8 mouse cellular contexts compared by ENCODE assay signal in the genomic region with DNA sequence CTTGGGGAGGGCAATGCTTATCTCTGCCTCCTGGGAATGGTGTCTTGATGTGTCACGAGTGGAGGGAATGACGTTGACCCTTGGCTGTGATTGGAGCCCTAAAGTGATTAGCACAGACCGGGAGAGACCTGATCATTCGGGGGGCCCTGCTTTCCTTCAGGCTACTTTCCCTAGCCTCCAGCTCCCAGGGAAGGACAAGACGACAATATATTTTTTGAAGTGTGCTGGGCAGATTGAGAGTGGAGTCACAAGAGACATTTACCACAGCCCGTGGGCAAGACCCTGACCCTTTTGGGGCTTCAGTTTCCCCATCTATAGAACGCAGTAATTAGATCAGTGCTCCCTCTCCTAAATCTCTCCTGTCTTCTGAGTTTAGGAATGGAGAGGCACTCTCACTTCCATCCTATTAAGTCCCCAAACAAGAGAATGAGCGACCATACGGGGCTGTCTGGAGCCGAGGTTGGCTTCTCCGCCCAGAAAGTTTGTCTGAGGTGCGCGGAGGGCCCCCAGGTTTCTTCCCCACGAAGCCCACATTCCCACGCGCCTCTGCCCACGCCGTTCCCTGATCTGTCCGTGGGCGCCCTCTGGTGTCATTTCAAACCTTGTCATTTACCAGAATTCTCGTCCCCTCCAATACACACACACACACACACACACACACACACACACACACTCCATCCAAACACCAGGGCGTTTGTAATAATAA. TPM values are rescaled to one million over a fixed set of nuclear protein-coding genes. Genes with fewer than 3 reads are reported as not detected.
DNase-seq lines count a peak whose midpoint lies in the region; ATAC-seq lines count a peak whose summit lies in the region.

No protein-coding gene starts in this region.

- peak overlapping the region; percentile 55 for H3K4me3 ChIP-seq in embryonic facial prominence, embryonic 14.5 days (ENCODE audit: low read depth, low read length)
- peak overlapping the region; percentile 56 for H3K4me3 ChIP-seq in hindbrain, embryonic 12.5 days

- H3K9me3 ChIP-seq in embryonic facial prominence, embryonic 14.5 days (ENCODE audit: control insufficient read depth, low read length), result 0 out of 2 replicates have a peak, but pooled peaks cover 3% of the 10 kb centered on the region
- no peaks in the 10 kb centered on the region for H3K9me3 ChIP-seq in hindbrain, embryonic 12.5 days (replicated peaks)

- ATAC-seq in embryonic facial prominence, embryonic 14.5 days (ENCODE audit: low read depth), result no peak
- ATAC-seq in hindbrain, embryonic 12.5 days (ENCODE audit: low FRiP score), result 0 out of 2 replicates have a peak, but pooled peaks have one; percentile 8

- 6% methylated on average over 22 of the region's 22 CpGs for WGBS in embryonic facial prominence, embryonic 14.5 days
- WGBS in hindbrain, embryonic 12.5 days, result 11% methylated on average over 22 of the region's 22 CpGs

- H3K27me3 ChIP-seq in embryonic facial prominence, embryonic 14.5 days (replicated peaks; ENCODE audit: control insufficient read depth, insufficient read depth, low read length), result peaks cover 67% of the 10 kb centered on the region
- H3K27me3 ChIP-seq in hindbrain, embryonic 12.5 days, result peaks cover 97% of the 10 kb centered on the region
- no peaks in the 10 kb centered on the region; the same call in 1 of the 2 replicates for H3K27me3 ChIP-seq in splenic B cell, adult 2 months (ENCODE audit: control insufficient read depth, insufficient read depth, low read length, poor library complexity, severe bottlenecking)

- 0 out of 2 replicates have a peak, but pooled peaks cover 6% of the 10 kb centered on the region for H3K4me1 ChIP-seq in embryonic facial prominence, embryonic 14.5 days (ENCODE audit: control insufficient read depth, insufficient read depth, low read length)
- H3K4me1 ChIP-seq in hindbrain, embryonic 12.5 days, result peaks cover 11% of the 10 kb centered on the region

- DNase-seq in adrenal gland, adult (ENCODE audit: inconsistent age in 2 of 2, low spot score in 1 of 2), result peak; percentile 49 to 83
- no peak for DNase-seq in adrenal gland, adult 8-10 months
- DNase-seq in R1 (ENCODE audit: low read depth, low spot score), result peak; percentile 50
- DNase-seq in embryonic facial prominence, embryonic 14.5 days (ENCODE audit: low spot score), result no peak
- peak; percentile 59 to 70 for DNase-seq in layer of hippocampus, postnatal 36 days
- DNase-seq in lung, postnatal 25 days (ENCODE audit: low spot score), result peak; percentile 29
- peak; percentile 50 for DNase-seq in splenic B cell, adult 2 months (ENCODE audit: low read depth, low spot score)

- no peaks in the 10 kb centered on the region for H3K36me3 ChIP-seq in embryonic facial prominence, embryonic 14.5 days (ENCODE audit: control insufficient read depth, insufficient read depth, low read length)
- H3K36me3 ChIP-seq in hindbrain, embryonic 12.5 days, result no peaks in the 10 kb centered on the region
- H3K36me3 ChIP-seq in splenic B cell, adult 2 months (ENCODE audit: control insufficient read depth, insufficient read depth, low read length, poor library complexity, severe bottlenecking), result no peaks in the 10 kb centered on the region

- H3K4me2 ChIP-seq in embryonic facial prominence, embryonic 14.5 days (ENCODE audit: low read depth, low read length), result peak overlapping the region; percentile 93
- peak overlapping the region; percentile 96 for H3K4me2 ChIP-seq in hindbrain, embryonic 12.5 days (replicated peaks)

- no peak overlapping the region for H3K27ac ChIP-seq in embryonic facial prominence, embryonic 14.5 days (replicated peaks; ENCODE audit: low read depth, low read length)
- no peak overlapping the region for H3K27ac ChIP-seq in hindbrain, embryonic 12.5 days

- H3K9ac ChIP-seq in embryonic facial prominence, embryonic 14.5 days (ENCODE audit: low read depth, low read length), result no peak overlapping the region
- H3K9ac ChIP-seq in hindbrain, embryonic 12.5 days, result peak overlapping the region; percentile 55; the same call in 1 of the 2 replicates

RNA-seq across cellular contexts. Expression of gene Prdm12, which starts 15.2 kb away (rescaled TPM):
- total RNA-seq in adrenal gland, adult 8-10 months (2022), result under 1 TPM in 1 of 4 experiments, not detected in 3; 0.22 TPM
- 2.6 TPM in 2 replicates for polyA plus RNA-seq in embryonic facial prominence, embryonic 14.5 days (2014; fragmentation: Nextera tagmentation; extraction: Ambion mirVana)
- polyA plus RNA-seq in hindbrain, embryonic 12.5 days (2016; fragmentation: Nextera tagmentation; extraction: Ambion mirVana), result 6.7 and 10.4 TPM in 2 replicates
- total RNA-seq in layer of hippocampus, postnatal 36 days (2021), result under 1 TPM in 1 of 2 experiments, not detected in 1; 0.30 TPM

RNA-seq across cellular contexts. Expression of gene Exosc2, which starts 15.5 kb away (rescaled TPM):
- total RNA-seq in adrenal gland, adult 8-10 months (2022), result 10 to 100 TPM; 22.2 to 31.0 (median 28.4) TPM
- 36.8 and 44.2 TPM in 2 replicates for polyA plus RNA-seq in embryonic facial prominence, embryonic 14.5 days (2014; fragmentation: Nextera tagmentation; extraction: Ambion mirVana)
- 46.4 and 49.4 TPM in 2 replicates for polyA plus RNA-seq in hindbrain, embryonic 12.5 days (2016; fragmentation: Nextera tagmentation; extraction: Ambion mirVana)
- total RNA-seq in layer of hippocampus, postnatal 36 days (2021), result 10 to 100 TPM; 19.0 to 23.9 TPM

RNA-seq across cellular contexts. Expression of gene Abl1, which starts 33.2 kb away (rescaled TPM):
- 100 to 1,000 TPM in 1 of 4 experiments, 10 to 100 TPM in 3; 80.1 to 111 (median 87.9) TPM for total RNA-seq in adrenal gland, adult 8-10 months (2022)
- 47.8 and 48.9 TPM in 2 replicates for polyA plus RNA-seq in embryonic facial prominence, embryonic 14.5 days (2014; fragmentation: Nextera tagmentation; extraction: Ambion mirVana)
- polyA plus RNA-seq in hindbrain, embryonic 12.5 days (2016; fragmentation: Nextera tagmentation; extraction: Ambion mirVana), result 44.7 and 47.2 TPM in 2 replicates
- total RNA-seq in layer of hippocampus, postnatal 36 days (2021), result 10 to 100 TPM; 44.8 to 46.3 TPM

Comparison
In these comparisons a context has a peak if more than half of its experiments do, and no peak if none do; other contexts are left out.
1. DNase-seq: peak in adrenal gland, adult (2 of 2), R1 (single experiment), layer of hippocampus, postnatal 36 days (2 of 2), lung, postnatal 25 days (single experiment) and splenic B cell, adult 2 months (single experiment); none in adrenal gland, adult 8-10 months (single experiment) and embryonic facial prominence, embryonic 14.5 days (single experiment).